ENCODE assay signal across 17 mouse cellular contexts in the genomic region with DNA sequence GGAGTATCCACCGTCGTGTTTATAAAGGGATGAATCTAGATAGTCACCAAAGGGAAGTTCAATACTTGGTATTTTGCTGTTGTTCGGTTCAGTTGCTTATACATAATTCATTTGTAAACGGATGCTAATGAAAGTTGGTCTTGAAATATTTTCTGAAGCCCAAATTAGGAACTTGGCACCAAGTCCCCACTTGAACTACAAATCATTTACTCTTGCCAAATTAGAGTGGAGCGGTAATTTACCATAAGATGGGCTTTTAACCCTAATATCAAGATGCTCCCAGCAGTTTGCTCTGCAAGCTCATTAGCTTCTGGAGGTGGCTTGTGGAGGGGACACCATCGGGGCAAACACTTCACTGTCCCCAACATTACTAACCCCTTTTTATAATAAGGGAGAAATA.
"Had no signal": no experiment of that assay in that cellular context is flagged by ENCODE, and none has a peak within 500 bp of the region (broad histone marks: within the 10 kb centered on the region; RNA-seq: fewer than 3 reads in every experiment).

No protein-coding gene starts in this region.

- DNase-seq: lung, adult 18-20 months; lung, embryonic 14.5 days; lung, postnatal 10 days; lung, postnatal 4 days; midbrain, embryonic 14.5 days; right cerebral cortex, postnatal 14 days; thymus, adult 2 months; thymus, postnatal 25 days; thymus, postnatal 4 days had no signal

- H3K4me2 ChIP-seq: lung, embryonic 14.5 days; midbrain, embryonic 12.5 days; neural tube, embryonic 13.5 days; neural tube, embryonic 15.5 days; stomach, embryonic 15.5 days had no signal

- H3K9me3 ChIP-seq: midbrain, embryonic 10.5 days; midbrain, embryonic 12.5 days; neural tube, embryonic 13.5 days; neural tube, embryonic 15.5 days; stomach, embryonic 15.5 days had no signal

- H3K27me3 ChIP-seq: midbrain, embryonic 12.5 days; neural tube, embryonic 13.5 days; neural tube, embryonic 15.5 days; stomach, embryonic 15.5 days had no signal

- H3K9ac ChIP-seq: lung, embryonic 14.5 days; midbrain, embryonic 12.5 days; neural tube, embryonic 13.5 days; neural tube, embryonic 15.5 days; stomach, embryonic 15.5 days had no signal

- H3K27ac ChIP-seq: midbrain, embryonic 10.5 days; midbrain, embryonic 12.5 days; neural tube, embryonic 13.5 days; neural tube, embryonic 15.5 days; stomach, embryonic 15.5 days; stomach, postnatal 0 days had no signal

- H3K4me1 ChIP-seq: midbrain, embryonic 10.5 days; midbrain, embryonic 12.5 days; neural tube, embryonic 13.5 days; stomach, embryonic 15.5 days had no signal

- H3K4me3 ChIP-seq: midbrain, embryonic 10.5 days; midbrain, embryonic 12.5 days; myocyte; neural tube, embryonic 13.5 days; neural tube, embryonic 15.5 days; stomach, embryonic 15.5 days had no signal

- H3K36me3 ChIP-seq: midbrain, embryonic 10.5 days; midbrain, embryonic 12.5 days; neural tube, embryonic 13.5 days; neural tube, embryonic 15.5 days; stomach, embryonic 15.5 days had no signal

- ATAC-seq: midbrain, embryonic 16.5 days had no signal
